Mouse (Mus musculus) liver, embryonic 16.5 days (tissue): ENCODE measurements at regions not wholly inside any gene's neighbourhood (a gene's known extent, or its start where the extent isn't known, plus 50 kb on each side); places are given as distances from the start of the nearest gene placed in this dataset.

Experiments
- ATAC-seq: fragments of 200-750 bp; cut with Nextera tagmentation; 2 replicates; pipeline ENCODE4 v1.8.0; 2017; ENCODE audit warnings: low read depth, mild to moderate bottlenecking, moderate number of reproducible peaks, moderate library complexity
- H3K27ac ChIP-seq: fragments of 300-500 bp; sonication (generic); 2 replicates; pipeline ENCODE4 v1.5.1; 2014; ENCODE audit warnings: mild to moderate bottlenecking, low read length
- H3K27me3 ChIP-seq: fragments of 300-500 bp; sonication (generic); 2 replicates; pipeline ENCODE4 v1.6.1; 2014; ENCODE audit warnings: low read depth, low read length, mixed read lengths; ENCODE audit not compliant: control insufficient read depth, insufficient read depth
- H3K36me3 ChIP-seq: fragments of 300-500 bp; sonication (generic); 2 replicates; pipeline ENCODE4 v1.6.1; 2014; ENCODE audit warnings: mild to moderate bottlenecking; ENCODE audit not compliant: control insufficient read depth, insufficient read depth
- H3K4me1 ChIP-seq: fragments of 300-500 bp; sonication (generic); 2 replicates; pipeline ENCODE4 v1.6.1; 2014; ENCODE audit warnings: low read depth, low read length, mixed read lengths; ENCODE audit not compliant: control insufficient read depth
- H3K4me2 ChIP-seq: fragments of 300-500 bp; sonication (generic); 2 replicates; pipeline ENCODE4 v1.6.1; 2014; ENCODE audit warnings: low read depth, low read length, mixed read lengths
- H3K4me3 ChIP-seq: fragments of 300-500 bp; sonication (generic); 2 replicates; pipeline ENCODE4 v1.5.1; 2014; ENCODE audit warnings: low read depth, mild to moderate bottlenecking, low read length
- H3K9ac ChIP-seq: fragments of 300-500 bp; sonication (generic); 2 replicates; pipeline ENCODE4 v1.6.1; 2014; ENCODE audit warnings: low read depth, low read length
- H3K9me3 ChIP-seq: fragments of 300-500 bp; sonication (generic); replicated peaks from 2 replicates; pipeline ENCODE4 v1.6.1; 2016; ENCODE audit warnings: low read length; ENCODE audit not compliant: control insufficient read depth
- WGBS: fragments of 180-500 bp; shearing (Covaris S2); extraction: QIAGEN DNeasy Blood & Tissue Kit; methylation state at CpG from one replicate; pipeline ENCODE4 v1.1.7; 2014; ENCODE audit not compliant: insufficient replicate concordance; 5-methylcytosine and 5-hydroxymethylcytosine counted together

DNA sequence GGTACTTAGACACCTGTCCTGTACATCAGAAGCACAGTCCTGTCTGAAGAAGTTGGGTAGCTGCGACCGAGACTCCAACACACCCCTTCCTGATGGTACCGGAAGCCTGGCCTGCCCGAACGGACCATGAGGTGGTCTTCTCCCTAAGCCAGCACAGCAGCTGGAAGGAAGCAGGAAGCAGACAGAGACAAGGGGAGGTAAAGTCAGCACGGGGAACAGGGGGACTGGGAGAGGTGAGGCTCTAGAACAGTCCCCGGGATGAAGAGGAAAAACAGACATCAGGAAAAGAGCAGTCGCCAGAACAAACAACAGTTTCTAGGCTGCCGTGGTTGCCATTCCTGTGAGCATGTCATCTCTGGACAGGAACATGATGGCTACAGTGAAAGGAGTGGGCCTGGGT is 353.6 kb downstream of the Efnb2 start:
- Histone ChIP-seq H3K36me3 (no peaks in the 10 kb centered on the region), H3K9me3 (no peaks in the 10 kb centered on the region), H3K4me2 (no peak overlapping the region), H3K4me3 (no peak overlapping the region), H3K27ac (no peak overlapping the region), H3K27me3 (no peaks in the 10 kb centered on the region), H3K4me1 (no peaks in the 10 kb centered on the region), H3K9ac (no peak overlapping the region)
- WGBS = 48% methylated on average over 9 of the region's 9 CpGs
- no peak for ATAC-seq

DNA sequence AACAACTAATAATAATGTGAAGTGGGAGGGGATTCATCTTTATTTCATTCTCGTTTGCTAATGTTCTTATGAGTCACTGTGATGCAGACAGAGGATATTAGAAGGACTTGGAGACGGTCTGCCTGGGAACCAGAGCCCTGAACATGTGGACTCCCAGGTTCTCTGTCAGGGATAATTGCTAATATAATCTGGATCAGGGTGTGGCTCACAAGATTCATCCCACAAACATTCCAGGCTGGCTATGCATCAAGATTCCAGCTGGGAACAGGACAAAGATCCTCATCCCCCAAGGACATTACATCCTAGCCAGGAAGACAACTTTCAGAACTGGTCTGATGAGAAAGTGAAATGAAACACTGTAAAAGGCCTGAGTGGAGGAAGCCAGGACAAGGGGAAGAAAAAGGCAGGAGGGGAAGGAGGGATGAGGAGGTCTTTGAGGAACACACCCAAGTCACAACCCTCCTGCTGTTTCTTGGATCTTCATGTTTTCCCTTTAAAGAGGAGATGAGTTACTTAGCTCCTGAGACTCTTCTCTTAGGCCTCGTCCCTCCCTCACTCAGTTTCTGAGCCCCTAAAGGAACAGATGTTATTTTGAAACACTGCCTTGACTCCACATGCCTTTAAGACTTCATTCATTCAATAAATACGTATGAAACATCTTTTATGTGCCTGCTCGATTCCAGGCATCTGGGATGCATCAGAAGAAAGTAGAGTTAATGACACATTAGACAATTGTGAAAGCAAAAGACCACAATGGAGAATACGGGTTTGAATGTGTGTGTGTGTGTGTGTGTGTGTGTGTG is 360.9 kb downstream of the Efnb2 start:
- Histone ChIP-seq H3K9ac (no peak overlapping the region), H3K27me3 (no peaks in the 10 kb centered on the region), H3K4me2 (no peak overlapping the region), H3K9me3 (no peaks in the 10 kb centered on the region), H3K4me1 (no peaks in the 10 kb centered on the region), H3K4me3 (no peak overlapping the region), H3K36me3 (no peaks in the 10 kb centered on the region), H3K27ac (no peak overlapping the region)
- no peak for ATAC-seq
- 41% methylated on average over 6 of the region's 6 CpGs for WGBS

GRCm38 (mm10) chr8:8292577-8293247 is 368.3 kb downstream of the Efnb2 start:
- 49% methylated on average over 6 of the region's 6 CpGs for WGBS
- H3K9me3 ChIP-seq = no peaks in the 10 kb centered on the region
- no peak overlapping the region for H3K4me2 ChIP-seq

DNA sequence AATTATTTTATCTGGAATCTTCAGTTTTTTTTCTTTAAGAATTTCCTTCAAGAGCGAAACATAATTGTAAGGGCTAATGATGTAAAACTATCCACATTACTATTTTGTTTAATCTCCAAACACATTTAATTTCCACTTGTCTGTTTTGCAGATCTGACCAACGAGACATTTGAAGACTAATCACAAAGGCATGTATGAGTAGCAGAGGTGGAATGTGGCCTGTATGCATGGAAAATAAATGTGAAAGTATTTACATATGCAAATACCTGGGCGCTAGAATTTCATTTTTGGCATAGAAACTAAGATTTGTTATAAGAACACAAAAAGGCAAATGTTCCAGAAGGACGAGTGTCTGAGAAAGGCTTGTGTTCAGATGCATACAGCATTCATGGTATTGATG is 375.2 kb downstream of the Efnb2 start:
- WGBS = 51% methylated on average over 4 of the region's 4 CpGs
- H3K4me1 ChIP-seq = no peaks in the 10 kb centered on the region
- no peak overlapping the region for H3K9ac ChIP-seq
- H3K27ac ChIP-seq = no peak overlapping the region
- no peaks in the 10 kb centered on the region for H3K36me3 ChIP-seq
- H3K4me2 ChIP-seq = no peak overlapping the region
- H3K9me3 ChIP-seq = no peaks in the 10 kb centered on the region
- ATAC-seq = no peak
- H3K4me3 ChIP-seq = no peak overlapping the region
- H3K27me3 ChIP-seq = no peaks in the 10 kb centered on the region

More at GRCm38 (mm10) chr8:8292577-8293247, 368.3 kb downstream of the Efnb2 start:
- no peak overlapping the region for H3K27ac ChIP-seq
- H3K9ac ChIP-seq = no peak overlapping the region
- ATAC-seq = no peak
- H3K4me3 ChIP-seq = no peak overlapping the region
- H3K27me3 ChIP-seq = no peaks in the 10 kb centered on the region
- H3K36me3 ChIP-seq = no peaks in the 10 kb centered on the region
- H3K4me1 ChIP-seq = no peaks in the 10 kb centered on the region

DNA sequence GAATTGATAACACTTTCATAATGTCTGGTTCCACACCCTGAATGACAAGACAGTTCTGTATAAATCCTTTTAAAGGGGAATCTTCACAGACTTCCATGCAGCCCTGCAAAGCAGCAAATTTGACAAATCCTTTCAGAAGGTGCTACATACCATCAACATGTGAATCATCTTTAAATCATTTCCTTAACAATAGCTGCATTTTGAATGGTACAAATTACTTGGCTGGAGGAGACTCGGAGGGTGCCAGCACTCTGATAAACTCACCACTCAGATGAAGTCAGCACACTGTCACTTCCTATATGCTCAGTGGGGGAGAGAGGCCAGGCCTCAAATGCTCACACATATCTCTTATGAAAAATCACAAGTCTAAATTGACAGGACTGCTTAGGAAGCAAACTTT is 386.1 kb downstream of the Efnb2 start:
- Histone ChIP-seq H3K27me3 (no peaks in the 10 kb centered on the region), H3K4me3 (no peak overlapping the region), H3K4me2 (no peak overlapping the region), H3K36me3 (no peaks in the 10 kb centered on the region), H3K9ac (no peak overlapping the region), H3K9me3 (no peaks in the 10 kb centered on the region), H3K4me1 (no peaks in the 10 kb centered on the region), H3K27ac (no peak overlapping the region)
- WGBS = 46% methylated on average over 1 of the region's 1 CpGs
- no peak for ATAC-seq

DNA sequence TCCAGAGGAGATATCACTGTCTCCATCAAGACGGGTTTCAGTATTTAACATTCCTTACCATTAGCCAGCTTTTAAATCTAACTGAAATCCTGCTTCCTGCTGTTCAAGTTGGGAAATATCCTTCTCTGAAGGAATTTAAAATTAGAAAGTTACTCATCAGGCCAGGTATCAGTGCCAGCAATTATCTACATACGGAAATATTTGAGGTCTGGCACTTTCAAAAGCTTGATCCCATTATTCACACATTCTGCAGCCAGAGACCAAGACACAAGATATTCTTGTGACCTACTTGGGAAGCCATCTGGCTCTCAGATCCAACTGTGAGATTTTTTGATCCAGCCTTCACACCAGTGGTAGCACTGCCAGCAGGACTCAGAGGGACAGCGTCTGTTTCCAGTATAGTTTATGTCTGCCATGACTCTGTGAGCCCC is 386.8 kb downstream of the Efnb2 start:
- Histone ChIP-seq H3K27me3 (no peaks in the 10 kb centered on the region), H3K36me3 (no peaks in the 10 kb centered on the region), H3K4me3 (no peak overlapping the region), H3K4me1 (no peaks in the 10 kb centered on the region), H3K9me3 (no peaks in the 10 kb centered on the region), H3K4me2 (no peak overlapping the region), H3K9ac (no peak overlapping the region), H3K27ac (no peak overlapping the region)
- ATAC-seq = no peak
- 56% methylated on average over 3 of the region's 3 CpGs for WGBS

DNA sequence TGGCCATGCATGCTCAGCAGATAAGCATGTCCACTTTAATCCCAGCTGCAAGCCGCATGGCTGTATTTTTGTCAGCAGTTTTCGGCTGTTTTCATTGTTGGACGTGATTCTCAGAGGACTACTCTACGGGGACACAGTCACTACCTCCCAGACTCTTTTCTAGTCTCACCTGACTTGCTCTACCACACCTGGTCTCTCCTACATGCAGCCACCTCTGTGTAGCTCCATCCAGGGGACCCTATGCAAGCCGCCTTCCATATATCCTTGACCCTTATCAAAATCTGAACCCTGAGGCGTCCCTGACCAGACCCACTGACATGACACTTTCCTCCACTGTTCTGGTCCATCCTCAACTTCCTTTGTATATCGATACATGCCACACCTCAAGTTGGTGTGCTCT is 402.2 kb downstream of the Efnb2 start:
- Histone ChIP-seq H3K27me3 (no peaks in the 10 kb centered on the region), H3K4me2 (no peak overlapping the region), H3K4me1 (no peaks in the 10 kb centered on the region), H3K4me3 (no peak overlapping the region), H3K9me3 (no peaks in the 10 kb centered on the region), H3K27ac (no peak overlapping the region), H3K9ac (no peak overlapping the region), H3K36me3 (no peaks in the 10 kb centered on the region)
- WGBS = 66% methylated on average over 7 of the region's 7 CpGs
- no peak for ATAC-seq

DNA sequence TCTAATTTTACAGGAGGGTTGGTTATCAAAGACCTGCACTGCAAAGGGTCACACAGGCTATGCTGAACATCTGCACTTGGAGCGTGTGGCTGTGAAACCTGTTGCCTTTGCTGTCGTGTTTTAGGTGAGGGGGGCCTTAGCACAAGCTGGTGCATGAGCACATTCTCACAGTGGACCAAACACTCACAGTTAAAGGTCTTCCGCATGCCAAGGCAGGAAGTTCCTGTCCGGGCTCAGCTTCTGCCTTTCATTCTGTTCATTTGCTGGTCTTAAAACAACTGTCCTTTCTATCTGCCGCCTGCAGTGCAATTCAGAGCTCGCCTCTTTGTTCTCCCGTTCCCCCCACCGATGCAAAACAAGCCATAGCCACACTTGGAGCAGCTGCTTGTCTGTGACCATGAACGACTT is 402.8 kb downstream of the Efnb2 start:
- WGBS = 26% methylated on average over 9 of the region's 9 CpGs
- H3K9me3 ChIP-seq = no peaks in the 10 kb centered on the region

DNA sequence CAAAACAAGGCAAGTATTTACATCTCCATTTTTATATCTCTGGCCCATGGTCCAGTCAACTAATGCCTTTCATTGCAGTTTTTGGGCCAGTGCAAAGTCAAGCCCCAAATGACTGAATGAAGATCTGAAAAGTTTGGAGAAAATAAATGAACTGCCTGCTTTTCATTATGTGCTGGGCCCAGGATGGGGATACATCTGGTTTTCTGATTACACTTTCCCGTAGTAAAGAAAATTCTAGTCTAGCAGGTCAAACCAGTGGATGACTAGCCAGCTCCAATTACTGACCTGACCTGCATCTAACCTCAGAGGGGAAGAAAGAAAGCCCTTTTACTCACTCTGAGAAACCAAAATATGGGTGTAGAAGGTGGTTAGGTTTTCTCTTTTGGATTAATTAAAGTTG is 404.7 kb downstream of the Efnb2 start:
- Histone ChIP-seq H3K27ac (no peak overlapping the region), H3K4me3 (no peak overlapping the region), H3K36me3 (no peaks in the 10 kb centered on the region), H3K4me2 (no peak overlapping the region), H3K4me1 (no peaks in the 10 kb centered on the region), H3K9me3 (no peaks in the 10 kb centered on the region; the same call in 1 of the 2 replicates), H3K27me3 (no peaks in the 10 kb centered on the region), H3K9ac (no peak overlapping the region)
- no peak for ATAC-seq
- 69% methylated on average over 1 of the region's 1 CpGs for WGBS

More for the DNA sequence above, 402.8 kb downstream of the Efnb2 start:
- H3K36me3 ChIP-seq = no peaks in the 10 kb centered on the region
- no peak for ATAC-seq
- H3K27me3 ChIP-seq = no peaks in the 10 kb centered on the region
- H3K4me3 ChIP-seq = no peak overlapping the region
- H3K4me2 ChIP-seq = no peak overlapping the region
- H3K9ac ChIP-seq = no peak overlapping the region
- H3K4me1 ChIP-seq = no peaks in the 10 kb centered on the region
- H3K27ac ChIP-seq = no peak overlapping the region
